ENCODE assay signal across 8 mouse cellular contexts in the genomic region with DNA sequence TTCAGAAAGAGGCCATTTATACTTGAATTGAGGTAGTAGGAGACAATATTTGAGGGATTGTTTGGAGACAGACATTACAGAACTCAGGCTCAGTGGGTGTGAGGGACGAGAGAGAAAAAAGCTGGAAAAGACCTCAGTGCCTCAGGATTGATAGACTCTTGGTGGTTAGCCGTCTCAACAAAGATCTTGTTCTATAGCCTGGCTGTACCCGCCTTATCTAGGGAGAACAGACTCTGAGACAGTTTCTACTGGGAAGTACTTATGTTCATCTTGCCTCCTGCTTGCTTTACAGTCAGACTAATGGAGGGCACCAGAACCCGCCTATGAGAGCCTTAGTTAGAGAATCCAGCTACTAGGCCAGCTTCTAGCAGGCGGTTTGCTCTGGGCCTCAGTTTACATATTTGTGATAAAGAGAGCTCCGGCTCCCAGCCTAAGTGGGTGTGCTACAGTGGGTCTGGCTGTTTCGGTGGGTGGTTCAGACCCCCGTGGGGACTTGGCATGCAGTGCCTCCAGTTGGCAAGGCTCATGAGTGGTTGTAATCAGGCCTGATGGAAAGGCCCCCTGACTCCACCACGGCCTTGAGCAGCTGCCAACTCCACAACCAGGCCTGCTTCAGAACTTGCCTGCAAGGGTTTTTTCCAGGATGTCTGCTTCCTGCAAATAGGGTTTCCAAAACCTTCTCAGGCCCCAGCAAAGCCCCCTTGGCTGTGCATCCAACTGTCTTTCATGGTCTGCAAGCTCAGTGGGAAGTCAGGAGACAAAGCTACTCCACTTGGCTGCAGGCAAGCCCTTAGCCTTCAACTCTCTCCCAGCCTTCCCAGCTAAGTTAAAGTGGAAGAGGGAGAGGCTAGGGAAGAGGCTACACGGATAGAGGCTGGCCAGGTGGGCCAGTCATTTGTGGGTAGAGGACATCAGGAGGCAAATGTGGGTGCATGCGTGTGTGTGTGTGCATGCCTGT.
A peak's percentile ranks its signal among the peaks of the same experiment; 100 is the strongest.
DNase-seq lines count a peak whose midpoint lies in the region; ATAC-seq lines count a peak whose summit lies in the region.

No protein-coding gene starts in this region.

- WGBS in kidney, embryonic 15.5 days = 77% methylated on average over 11 of the region's 11 CpGs
- 70% methylated on average over 11 of the region's 11 CpGs for WGBS in forebrain, embryonic 14.5 days
- WGBS in liver, embryonic 15.5 days (ENCODE audit: insufficient replicate concordance) = 25% methylated on average over 11 of the region's 11 CpGs

- no peak for DNase-seq in kidney, postnatal 10 days
- DNase-seq in adrenal gland, postnatal 10 days = peak; percentile 72
- peak; percentile 56 for DNase-seq in forebrain, embryonic 14.5 days (ENCODE audit: low spot score)
- no peak for DNase-seq in embryo, embryonic 11 days
- DNase-seq in left cerebral cortex, postnatal 25 days (ENCODE audit: low spot score in 2 of 2) = no peak
- DNase-seq in spleen, postnatal 36 days (ENCODE audit: low spot score in 2 of 2) = no peak

- no peak overlapping the region for H3K4me3 ChIP-seq in kidney, embryonic 15.5 days (replicated peaks)
- no peak overlapping the region for H3K4me3 ChIP-seq in forebrain, embryonic 14.5 days (ENCODE audit: low read depth, low read length)
- H3K4me3 ChIP-seq in liver, embryonic 15.5 days (replicated peaks) = no peak overlapping the region

- peak overlapping the region; percentile 4; the same call in 1 of the 2 replicates for H3K9ac ChIP-seq in kidney, embryonic 15.5 days
- H3K9ac ChIP-seq in forebrain, embryonic 14.5 days (ENCODE audit: low read length) = no peak overlapping the region
- peak overlapping the region; percentile 25; the same call in 1 of the 2 replicates for H3K9ac ChIP-seq in liver, embryonic 15.5 days

- ATAC-seq in kidney, embryonic 15.5 days (replicated peaks; ENCODE audit: low FRiP score) = no peak
- 0 out of 2 replicates have a peak, but pooled peaks have one; percentile 33 for ATAC-seq in forebrain, embryonic 14.5 days
- ATAC-seq in liver, embryonic 15.5 days (ENCODE audit: insufficient read depth) = peak; percentile 91

- H3K9me3 ChIP-seq in kidney, embryonic 15.5 days (replicated peaks) = no peaks in the 10 kb centered on the region
- no peaks in the 10 kb centered on the region for H3K9me3 ChIP-seq in forebrain, embryonic 14.5 days (replicated peaks; ENCODE audit: control insufficient read depth, low read length)
- H3K9me3 ChIP-seq in liver, embryonic 15.5 days (replicated peaks) = no peaks in the 10 kb centered on the region

- H3K4me1 ChIP-seq in kidney, embryonic 15.5 days = peaks cover 65% of the 10 kb centered on the region
- peaks cover 27% of the 10 kb centered on the region for H3K4me1 ChIP-seq in forebrain, embryonic 14.5 days (ENCODE audit: control insufficient read depth, insufficient read depth, low read length)
- H3K4me1 ChIP-seq in liver, embryonic 15.5 days (replicated peaks) = peaks cover 71% of the 10 kb centered on the region

- no peaks in the 10 kb centered on the region for H3K36me3 ChIP-seq in kidney, embryonic 15.5 days
- no peaks in the 10 kb centered on the region for H3K36me3 ChIP-seq in forebrain, embryonic 14.5 days (ENCODE audit: control insufficient read depth, insufficient read depth, low read length)
- H3K36me3 ChIP-seq in liver, embryonic 15.5 days (replicated peaks) = no peaks in the 10 kb centered on the region

- intact Hi-C loops in left cerebral cortex, postnatal 25 days (cut with DNase I) = no loop called here

- H3K4me2 ChIP-seq in kidney, embryonic 15.5 days = no peak overlapping the region
- H3K4me2 ChIP-seq in forebrain, embryonic 14.5 days (ENCODE audit: low read length) = no peak overlapping the region
- H3K4me2 ChIP-seq in liver, embryonic 15.5 days = peak overlapping the region; percentile 38

- no peaks in the 10 kb centered on the region for H3K27me3 ChIP-seq in kidney, embryonic 15.5 days
- H3K27me3 ChIP-seq in forebrain, embryonic 14.5 days (replicated peaks; ENCODE audit: control insufficient read depth, insufficient read depth, low read length) = no peaks in the 10 kb centered on the region
- no peaks in the 10 kb centered on the region for H3K27me3 ChIP-seq in liver, embryonic 15.5 days

- peak overlapping the region; percentile 73 for H3K27ac ChIP-seq in kidney, embryonic 15.5 days
- peak overlapping the region; percentile 58 for H3K27ac ChIP-seq in forebrain, embryonic 14.5 days (ENCODE audit: low read depth, low read length)
- peak overlapping the region; percentile 89 for H3K27ac ChIP-seq in liver, embryonic 15.5 days (replicated peaks)

Comparison
In these comparisons a context has a peak if more than half of its experiments do, and no peak if none do; other contexts are left out.
1. DNase-seq: peak in adrenal gland, postnatal 10 days (single experiment) and forebrain, embryonic 14.5 days (single experiment); none in kidney, postnatal 10 days (single experiment), embryo, embryonic 11 days (single experiment), left cerebral cortex, postnatal 25 days (0 of 2) and spleen, postnatal 36 days (0 of 2).
2. Peak in every context shown above with its lines, with median percentiles within 50 percentile points of each other: H3K27ac ChIP-seq.